Mouse (Mus musculus): Measurements from ENCODE around the gene Ngly1.

Ngly1 gene

GRCm38 (mm10) chr14:16249171-16249874 is at the start of gene Ngly1, which contains the start of gene Oxsm:
TSS of gene Ngly1 (plus strand) at chr14:16249280.
TSS of gene Oxsm (minus strand) at chr14:16249808.
- peak; percentile 77 for DNase-seq (ENCODE audit: low spot score)

GRCm38 (mm10) chr14:16200220-16200912 is 48.7 kb upstream of the Ngly1 start:
- DNase-seq (ENCODE audit: low spot score) = no peak

GRCm38 (mm10) chr14:16200969-16201638 is 48.0 kb upstream of the Ngly1 start:
- DNase-seq (ENCODE audit: low spot score) = peak; percentile 50

- no peak for DNase-seq (ENCODE audit: low spot score)
These were observed 47.4 kb upstream of the Ngly1 start for GRCm38 (mm10) chr14:16201673-16202072.

- DNase-seq (ENCODE audit: low spot score) = no peak
These were observed 41.4 kb upstream of the Ngly1 start for GRCm38 (mm10) chr14:16207722-16208121.

- DNase-seq (ENCODE audit: low spot score) = peak; percentile 39
These were observed 30.1 kb upstream of the Ngly1 start for GRCm38 (mm10) chr14:16219015-16219414.

GRCm38 (mm10) chr14:16229395-16229794 is 19.7 kb upstream of the Ngly1 start:
- no peak for DNase-seq (ENCODE audit: low spot score)

- DNase-seq (ENCODE audit: low spot score) = no peak
These were observed 18.5 kb upstream of the Ngly1 start for GRCm38 (mm10) chr14:16230581-16230980.

GRCm38 (mm10) chr14:16233515-16233914 is 15.6 kb upstream of the Ngly1 start:
- DNase-seq (ENCODE audit: low spot score) = no peak

- no peak for DNase-seq (ENCODE audit: low spot score)
These were observed 12.6 kb upstream of the Ngly1 start for GRCm38 (mm10) chr14:16236466-16236865.

GRCm38 (mm10) chr14:16242193-16242815 is 6.8 kb upstream of the Ngly1 start:
- DNase-seq (ENCODE audit: low spot score) = no peak

GRCm38 (mm10) chr14:16242947-16243602 is 6.0 kb upstream of the Ngly1 start:
- peak; percentile 81 for DNase-seq (ENCODE audit: low spot score)

GRCm38 (mm10) chr14:16243603-16244209 is 5.4 kb upstream of the Ngly1 start:
- DNase-seq (ENCODE audit: low spot score) = peak; percentile 10

GRCm38 (mm10) chr14:16244370-16244769 is 4.7 kb upstream of the Ngly1 start:
- no peak for DNase-seq (ENCODE audit: low spot score)

GRCm38 (mm10) chr14:16245127-16245526 is 4.0 kb upstream of the Ngly1 start:
- DNase-seq (ENCODE audit: low spot score) = no peak

GRCm38 (mm10) chr14:16246340-16246912 is 2.7 kb upstream of the Ngly1 start:
- no peak for DNase-seq (ENCODE audit: low spot score)

- no peak for DNase-seq (ENCODE audit: low spot score)
These were observed 945 bp upstream of the Ngly1 start for GRCm38 (mm10) chr14:16248135-16248534.

- no peak for DNase-seq (ENCODE audit: low spot score)
These were observed 400 bp upstream of the Ngly1 start for GRCm38 (mm10) chr14:16248603-16249157.

GRCm38 (mm10) chr14:16250099-16250498 is 1.0 kb downstream of the Ngly1 start:
- no peak for DNase-seq (ENCODE audit: low spot score)

- DNase-seq (ENCODE audit: low spot score) = no peak
These were observed 6.7 kb downstream of the Ngly1 start for GRCm38 (mm10) chr14:16255745-16256144.

- DNase-seq (ENCODE audit: low spot score) = peak; percentile 20
These were observed 7.1 kb downstream of the Ngly1 start for GRCm38 (mm10) chr14:16256209-16256608.

Data from MN1 (cell line).